Mouse (Mus musculus): Measurements from ENCODE around the gene Abcc12. TPM values are rescaled to one million over a fixed set of nuclear protein-coding genes. Genes with fewer than 3 reads are reported as not detected.

The Abcc12 gene
- total and polyA plus RNA-seq, 3 experiments: not detected

DNA sequence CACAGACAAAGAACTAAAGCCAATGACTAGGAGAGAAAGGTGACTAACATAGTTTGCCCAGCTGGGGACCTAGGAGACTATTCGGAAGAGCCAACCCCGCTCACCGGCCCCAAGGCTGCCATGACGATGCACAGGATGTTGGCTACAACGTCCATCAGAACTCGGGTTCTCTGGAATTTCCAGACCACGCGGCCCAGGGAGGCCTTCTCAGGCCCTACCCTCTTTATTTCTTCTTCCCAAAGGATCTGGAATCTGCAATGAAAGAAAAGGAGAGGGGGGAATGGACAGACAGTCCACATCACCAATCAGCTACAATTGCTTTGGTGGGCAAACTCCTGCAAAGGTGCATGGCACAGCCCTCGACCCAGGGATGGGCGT, 19.8 kb downstream of the Abcc12 start:
- no peak overlapping the region for H3K4me3 ChIP-seq (ENCODE audit: control insufficient read depth in 1 of 2, insufficient read depth in 1 of 2, low read depth in 2 of 2, low read length in 2 of 2)
- TF ChIP-seq TBP (IDR thresholded peaks at IDR 0.05; ENCODE audit: low read depth, low read length) (no peak), GABPA (IDR thresholded peaks at IDR 0.05; ENCODE audit: low read depth, low read length) (no peak), RAD21 (IDR thresholded peaks at IDR 0.05; ENCODE audit: low read depth, low read length) (no peak), ZMIZ1 (IDR thresholded peaks at IDR 0.05; ENCODE audit: low read depth, low read length) (no peak), TAL1 (IDR thresholded peaks at IDR 0.05; ENCODE audit: low read length) (no peak), JUND (IDR thresholded peaks at IDR 0.05; ENCODE audit: low read depth, low read length) (no peak)
- no peaks in the 10 kb centered on the region for H3K4me1 ChIP-seq (ENCODE audit: control insufficient read depth in 1 of 2, insufficient read depth in 2 of 2, low read length in 2 of 2)
- H3K27ac ChIP-seq (ENCODE audit: control insufficient read depth, low read depth, low read length): no peak overlapping the region
- no peak overlapping the region for H3K9ac ChIP-seq (ENCODE audit: control insufficient read depth, low read depth, low read length, poor library complexity, severe bottlenecking)
- H3K9me3 ChIP-seq (replicated peaks; ENCODE audit: insufficient read depth, low read length): no peaks in the 10 kb centered on the region
- DNase-seq (ENCODE audit: low read depth, low spot score): no peak
- no peaks in the 10 kb centered on the region; a peak in 1 of 4 replicates for H3K27me3 ChIP-seq (ENCODE audit: control insufficient read depth in 1 of 2, insufficient read depth in 2 of 2, low read length in 2 of 2)
- H3K79me2 ChIP-seq (ENCODE audit: control insufficient read depth, insufficient read depth, low read length, poor library complexity): no peaks in the 10 kb centered on the region
- H3K36me3 ChIP-seq (ENCODE audit: control insufficient read depth in 1 of 2, insufficient read depth in 2 of 2, low read length in 2 of 2): no peaks in the 10 kb centered on the region

DNA sequence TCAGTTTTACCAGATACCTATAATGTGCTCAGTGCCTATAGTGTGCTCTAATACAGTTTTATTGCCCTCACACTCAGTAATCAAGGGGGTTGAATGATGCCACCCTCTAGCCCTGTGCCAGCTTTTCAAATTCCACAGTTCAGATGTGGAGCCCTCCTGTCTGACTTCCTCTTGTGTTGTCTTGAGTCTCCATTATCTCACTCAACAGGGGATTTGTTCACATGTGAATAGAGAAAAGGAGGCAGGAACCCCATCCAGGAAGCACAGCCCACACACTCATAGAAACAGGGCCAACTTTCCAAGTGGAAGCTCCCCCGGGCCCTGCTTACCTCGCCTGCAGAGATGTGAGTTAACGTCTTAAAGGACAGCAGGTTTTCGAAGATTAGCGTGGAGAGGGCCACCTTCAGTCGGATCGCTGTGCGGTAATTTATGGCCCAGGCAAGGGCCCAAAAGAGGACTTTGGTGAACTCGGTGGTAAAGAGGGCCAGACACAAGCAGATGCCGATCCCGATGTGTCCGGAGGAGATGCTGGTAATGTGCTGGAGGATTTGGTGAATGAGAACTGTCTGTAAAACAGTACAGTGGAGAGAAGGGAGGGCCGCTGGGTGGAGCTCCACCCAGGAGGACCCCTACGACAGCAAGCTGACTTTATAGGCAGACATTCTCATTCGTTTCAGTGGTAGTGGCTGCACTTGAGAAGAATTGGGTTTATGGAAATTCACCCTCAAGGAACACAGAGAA, 20.4 kb downstream of the Abcc12 start:
- TF ChIP-seq POLR2A (IDR thresholded peaks at IDR 0.05; ENCODE audit: control insufficient read depth in 1 of 2, insufficient read depth in 1 of 2, low read depth in 1 of 2, low read length in 2 of 2, poor library complexity in 1 of 2) (no peak), MEF2A (IDR thresholded peaks at IDR 0.05; ENCODE audit: extremely low read depth, insufficient replicate concordance, low read depth, low read length, poor library complexity, severe bottlenecking) (no peak), RAD21 (IDR thresholded peaks at IDR 0.05; ENCODE audit: low read depth, low read length) (no peak), EP300 (IDR thresholded peaks at IDR 0.05; ENCODE audit: low read depth in 1 of 2, low read length in 2 of 2) (no peak)
- Histone ChIP-seq H3K27me3 (ENCODE audit: control insufficient read depth in 1 of 2, insufficient read depth in 2 of 2, low read length in 2 of 2) (no peaks in the 10 kb centered on the region; a peak in 1 of 4 replicates), H3K79me2 (ENCODE audit: control insufficient read depth, insufficient read depth, low read length, poor library complexity) (no peaks in the 10 kb centered on the region), H3K4me1 (ENCODE audit: control insufficient read depth in 1 of 2, insufficient read depth in 2 of 2, low read length in 2 of 2) (no peaks in the 10 kb centered on the region), H3K4me3 (ENCODE audit: control insufficient read depth in 1 of 2, insufficient read depth in 1 of 2, low read depth in 2 of 2, low read length in 2 of 2) (no peak overlapping the region), H3K9ac (ENCODE audit: control insufficient read depth, low read depth, low read length, poor library complexity, severe bottlenecking) (no peak overlapping the region), H3K36me3 (ENCODE audit: control insufficient read depth in 1 of 2, insufficient read depth in 2 of 2, low read length in 2 of 2) (no peaks in the 10 kb centered on the region), H3K27ac (ENCODE audit: control insufficient read depth, low read depth, low read length) (no peak overlapping the region), H3K9me3 (replicated peaks; ENCODE audit: insufficient read depth, low read length) (no peaks in the 10 kb centered on the region)
- no peak for DNase-seq (ENCODE audit: low read depth, low spot score)

DNA sequence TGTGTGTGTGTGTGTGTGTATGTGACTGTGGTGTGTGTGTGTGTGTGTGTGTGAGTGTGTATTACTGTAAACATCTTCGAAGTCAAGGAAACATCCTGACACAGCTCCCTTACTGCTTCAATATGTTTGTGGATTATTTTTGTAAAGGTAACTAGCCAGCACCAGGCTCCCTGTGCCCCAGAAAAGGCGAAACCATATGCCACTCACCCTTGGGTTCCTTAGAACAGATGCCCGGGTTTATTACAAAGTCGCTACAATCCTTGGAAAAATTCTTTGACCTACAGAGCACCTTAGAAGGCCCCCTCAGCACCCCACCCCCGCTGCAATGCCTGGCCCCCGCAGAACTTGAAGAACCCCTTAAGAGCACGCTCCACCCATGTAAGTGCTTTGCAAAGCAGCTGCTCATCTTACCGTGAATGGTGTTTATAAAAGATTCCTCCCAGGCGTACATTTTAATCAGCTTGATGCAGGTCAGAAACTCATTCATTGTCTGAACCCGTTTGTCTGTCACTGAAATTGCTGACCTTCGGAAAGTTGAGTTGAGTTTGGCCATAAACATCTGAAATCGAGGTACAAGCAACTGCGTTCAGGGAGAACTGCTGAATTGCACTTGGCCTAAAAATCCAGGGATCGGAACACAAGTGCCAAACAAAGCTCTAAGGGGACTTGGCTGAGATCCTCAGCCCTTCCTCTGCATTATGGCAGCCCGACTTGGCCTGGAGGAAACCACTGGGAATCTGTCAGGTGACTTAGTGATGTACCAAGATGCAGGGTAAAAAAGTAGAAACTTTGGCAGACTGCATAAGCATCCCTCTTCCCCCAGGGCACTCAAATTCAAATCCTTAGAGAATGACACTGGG, 23.1 kb downstream of the Abcc12 start:
- H3K79me2 ChIP-seq (ENCODE audit: control insufficient read depth, insufficient read depth, low read length, poor library complexity): no peaks in the 10 kb centered on the region
- no peak for DNase-seq (ENCODE audit: low read depth, low spot score)
- no peak overlapping the region for H3K4me3 ChIP-seq (ENCODE audit: control insufficient read depth in 1 of 2, insufficient read depth in 1 of 2, low read depth in 2 of 2, low read length in 2 of 2)
- H3K4me1 ChIP-seq (ENCODE audit: control insufficient read depth in 1 of 2, insufficient read depth in 2 of 2, low read length in 2 of 2): no peaks in the 10 kb centered on the region
- H3K36me3 ChIP-seq (ENCODE audit: control insufficient read depth in 1 of 2, insufficient read depth in 2 of 2, low read length in 2 of 2): no peaks in the 10 kb centered on the region
- no peaks in the 10 kb centered on the region for H3K9me3 ChIP-seq (replicated peaks; ENCODE audit: insufficient read depth, low read length)
- TF ChIP-seq MAFK (IDR thresholded peaks at IDR 0.05; ENCODE audit: borderline replicate concordance, low read depth, low read length) (no peak), ELF1 (IDR thresholded peaks at IDR 0.05; ENCODE audit: low read depth, low read length) (no peak), NRF1 (IDR thresholded peaks at IDR 0.05; ENCODE audit: insufficient read depth, low read depth, low read length, poor library complexity, severe bottlenecking) (no peak), E2F4 (IDR thresholded peaks at IDR 0.05; ENCODE audit: borderline replicate concordance, low read depth, low read length) (no peak), GABPA (IDR thresholded peaks at IDR 0.05; ENCODE audit: low read depth, low read length) (no peak), TAL1 (IDR thresholded peaks at IDR 0.05; ENCODE audit: low read length) (no peak), CHD2 (IDR thresholded peaks at IDR 0.05; ENCODE audit: low read length) (no peak), EP300 (IDR thresholded peaks at IDR 0.05; ENCODE audit: low read depth in 1 of 2, low read length in 2 of 2) (no peak), ZMIZ1 (IDR thresholded peaks at IDR 0.05; ENCODE audit: low read depth, low read length) (no peak), KAT2A (conservative IDR thresholded peaks at IDR 0.05; ENCODE audit: low read depth, low read length) (no peak), CTCF (IDR thresholded peaks at IDR 0.05 in 2 of 3, conservative IDR thresholded peaks at IDR 0.05 in 1 of 3; ENCODE audit: control insufficient read depth in 1 of 3, insufficient read depth in 1 of 3, low read depth in 2 of 3, low read length in 3 of 3, poor library complexity in 1 of 3, severe bottlenecking in 1 of 3) (no peak), ETS1 (IDR thresholded peaks at IDR 0.05; ENCODE audit: low read depth, low read length) (no peak), SMC3 (IDR thresholded peaks at IDR 0.05; ENCODE audit: low read depth, low read length) (no peak), ZKSCAN1 (IDR thresholded peaks at IDR 0.05; ENCODE audit: low read depth, low read length) (no peak), RAD21 (IDR thresholded peaks at IDR 0.05; ENCODE audit: low read depth, low read length) (no peak), MAZ (IDR thresholded peaks at IDR 0.05; ENCODE audit: low read depth, low read length) (no peak), NELFE (IDR thresholded peaks at IDR 0.05; ENCODE audit: low read depth, low read length) (no peak)
- no peaks in the 10 kb centered on the region; a peak in 1 of 4 replicates for H3K27me3 ChIP-seq (ENCODE audit: control insufficient read depth in 1 of 2, insufficient read depth in 2 of 2, low read length in 2 of 2)
- no peak overlapping the region for H3K27ac ChIP-seq (ENCODE audit: control insufficient read depth, low read depth, low read length)
- no peak overlapping the region for H3K9ac ChIP-seq (ENCODE audit: control insufficient read depth, low read depth, low read length, poor library complexity, severe bottlenecking)

Data from MEL (cell line).